Mouse (Mus musculus): Measurements from ENCODE around the gene Fsd1l. TPM values are rescaled to one million over a fixed set of nuclear protein-coding genes. Genes with fewer than 3 reads are reported as not detected.

Gene Fsd1l
- polyA plus RNA-seq, 1 experiment = not detected

DNA sequence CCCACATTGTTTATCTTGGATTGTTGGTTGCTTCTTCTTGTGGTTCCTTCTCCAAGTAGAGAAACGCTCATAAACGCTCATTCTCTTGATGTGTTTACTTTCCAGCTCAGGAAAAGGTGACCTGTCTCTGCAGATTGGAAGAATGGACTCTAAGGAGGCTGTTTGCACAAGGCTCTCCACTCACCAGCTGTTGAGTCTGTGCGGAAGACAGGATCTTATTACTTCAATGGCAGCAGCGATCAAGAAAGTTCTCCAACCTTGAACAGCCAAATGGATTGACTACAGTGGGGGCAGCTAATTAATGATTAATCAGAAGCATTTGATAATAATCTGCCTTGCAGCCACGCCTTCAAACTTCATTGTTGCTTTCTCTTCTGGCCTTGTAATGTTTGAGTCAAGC is 9.8 kb upstream of the Fsd1l start:
- no peak overlapping the region for H3K27ac ChIP-seq (ENCODE audit: insufficient read depth, low read depth, low read length)
- 89% methylated on average over 5 of the region's 5 CpGs for WGBS
- H3K4me1 ChIP-seq (ENCODE audit: control insufficient read depth, insufficient read depth, low read length) = no peaks in the 10 kb centered on the region; the same call in 1 of the 2 replicates
- no peak overlapping the region for H3K4me3 ChIP-seq (ENCODE audit: insufficient read depth, low read depth, low read length)
- TF ChIP-seq CTCF (IDR thresholded peaks at IDR 0.05; ENCODE audit: insufficient read depth, low read depth, low read length) = no peak
- no peak for TF ChIP-seq POLR2A (IDR thresholded peaks at IDR 0.05; ENCODE audit: insufficient read depth, low read depth, low read length)

DNA sequence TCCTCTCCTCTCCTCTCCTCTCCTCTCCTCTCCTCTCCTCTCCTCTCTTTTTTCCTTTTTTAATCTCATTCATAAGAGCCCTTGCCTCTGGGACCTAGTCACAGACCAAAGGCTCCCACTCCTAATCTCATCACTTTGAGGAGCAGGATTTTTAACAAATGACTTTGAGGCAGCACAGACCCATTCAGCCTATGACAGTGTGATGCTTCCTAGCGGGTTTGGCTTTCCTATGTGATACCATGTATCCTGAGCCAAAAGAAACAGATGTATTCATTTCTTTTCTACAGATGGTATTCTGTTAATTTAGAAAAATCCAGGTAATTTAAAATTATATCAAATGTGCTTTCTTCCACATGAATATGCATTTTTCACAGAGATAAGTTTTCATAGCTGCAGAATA is 7.6 kb upstream of the Fsd1l start:
- Histone ChIP-seq H3K4me1 (ENCODE audit: control insufficient read depth, insufficient read depth, low read length) (no peaks in the 10 kb centered on the region; the same call in 1 of the 2 replicates), H3K27ac (ENCODE audit: insufficient read depth, low read depth, low read length) (no peak overlapping the region), H3K4me3 (ENCODE audit: insufficient read depth, low read depth, low read length) (no peak overlapping the region)
- TF ChIP-seq CTCF (IDR thresholded peaks at IDR 0.05; ENCODE audit: insufficient read depth, low read depth, low read length) (no peak), POLR2A (IDR thresholded peaks at IDR 0.05; ENCODE audit: insufficient read depth, low read depth, low read length) (no peak)
- WGBS = 93% methylated on average over 1 of the region's 1 CpGs

DNA sequence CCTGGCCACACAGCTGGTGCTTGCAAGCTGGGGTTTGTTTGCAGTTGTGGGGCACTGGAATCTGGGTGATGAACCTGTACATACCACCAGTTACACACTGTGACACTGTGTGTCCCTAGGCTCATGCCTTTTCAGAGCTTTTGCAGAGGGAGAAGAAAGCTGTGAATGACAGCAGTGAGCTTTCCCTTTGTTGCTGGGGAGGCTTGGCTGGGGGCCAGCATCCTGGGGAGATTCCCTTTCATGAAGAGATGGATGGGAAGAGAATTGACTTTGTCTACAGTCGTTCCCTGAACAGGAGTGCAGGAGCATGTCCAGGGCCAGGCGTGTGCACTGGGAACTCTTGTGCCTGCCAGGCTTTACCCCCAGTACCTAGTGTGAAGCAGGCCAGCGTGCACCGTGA is 6.5 kb upstream of the Fsd1l start:
- no peaks in the 10 kb centered on the region; the same call in 1 of the 2 replicates for H3K4me1 ChIP-seq (ENCODE audit: control insufficient read depth, insufficient read depth, low read length)
- H3K27ac ChIP-seq (ENCODE audit: insufficient read depth, low read depth, low read length) = no peak overlapping the region
- H3K4me3 ChIP-seq (ENCODE audit: insufficient read depth, low read depth, low read length) = no peak overlapping the region
- TF ChIP-seq CTCF (IDR thresholded peaks at IDR 0.05; ENCODE audit: insufficient read depth, low read depth, low read length) (no peak), POLR2A (IDR thresholded peaks at IDR 0.05; ENCODE audit: insufficient read depth, low read depth, low read length) (no peak)
- 37% methylated on average over 4 of the region's 4 CpGs for WGBS

DNA sequence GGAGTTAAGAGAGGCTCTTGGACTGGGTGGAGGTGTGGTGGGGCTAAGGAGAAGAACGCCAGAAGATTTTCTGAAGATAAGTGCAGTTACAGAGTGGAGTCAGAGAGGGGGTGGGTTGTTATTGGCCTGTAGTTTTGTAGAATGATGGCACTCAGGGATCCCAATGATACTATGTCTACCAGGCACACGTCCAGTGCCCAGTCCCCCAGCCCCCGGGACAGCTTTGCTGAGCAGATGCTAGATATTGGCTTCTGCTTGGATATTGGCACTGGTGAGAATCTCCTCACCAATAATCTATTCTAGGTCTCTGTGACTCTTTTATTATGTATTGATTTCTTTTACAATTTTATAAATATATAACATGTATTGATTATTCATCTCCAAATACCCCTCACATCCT is 6.0 kb upstream of the Fsd1l start:
- WGBS = 86% methylated on average over 3 of the region's 3 CpGs
- no peaks in the 10 kb centered on the region; the same call in 1 of the 2 replicates for H3K4me1 ChIP-seq (ENCODE audit: control insufficient read depth, insufficient read depth, low read length)
- H3K4me3 ChIP-seq (ENCODE audit: insufficient read depth, low read depth, low read length) = no peak overlapping the region
- H3K27ac ChIP-seq (ENCODE audit: insufficient read depth, low read depth, low read length) = no peak overlapping the region
- TF ChIP-seq CTCF (IDR thresholded peaks at IDR 0.05; ENCODE audit: insufficient read depth, low read depth, low read length) (no peak), POLR2A (IDR thresholded peaks at IDR 0.05; ENCODE audit: insufficient read depth, low read depth, low read length) (no peak)

DNA sequence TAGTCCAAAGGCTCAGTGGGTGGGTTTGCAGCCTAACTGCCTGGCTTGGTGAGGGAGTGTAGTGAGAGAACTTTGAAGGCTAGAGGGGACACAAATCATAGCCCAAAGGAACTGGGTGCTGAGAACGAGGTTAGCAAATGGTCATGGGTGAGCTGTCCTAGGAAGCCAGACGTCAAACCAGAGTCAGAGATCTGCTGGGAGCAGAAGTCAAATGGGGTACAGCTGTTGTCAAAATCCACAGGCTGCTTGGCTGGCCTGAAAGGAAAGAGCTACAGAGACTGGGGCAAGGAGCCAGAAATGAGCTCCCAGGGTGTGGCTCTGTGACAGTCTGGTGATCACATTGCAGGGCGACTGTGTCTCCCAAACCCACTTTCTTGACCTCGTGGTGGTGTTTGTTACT is 2.3 kb upstream of the Fsd1l start:
- no peak overlapping the region for H3K27ac ChIP-seq (ENCODE audit: insufficient read depth, low read depth, low read length)
- no peak overlapping the region for H3K4me3 ChIP-seq (ENCODE audit: insufficient read depth, low read depth, low read length)
- WGBS = 60% methylated on average over 4 of the region's 4 CpGs
- H3K4me1 ChIP-seq (ENCODE audit: control insufficient read depth, insufficient read depth, low read length) = no peaks in the 10 kb centered on the region; the same call in 1 of the 2 replicates
- TF ChIP-seq POLR2A (IDR thresholded peaks at IDR 0.05; ENCODE audit: insufficient read depth, low read depth, low read length) (no peak), CTCF (IDR thresholded peaks at IDR 0.05; ENCODE audit: insufficient read depth, low read depth, low read length) (no peak)

DNA sequence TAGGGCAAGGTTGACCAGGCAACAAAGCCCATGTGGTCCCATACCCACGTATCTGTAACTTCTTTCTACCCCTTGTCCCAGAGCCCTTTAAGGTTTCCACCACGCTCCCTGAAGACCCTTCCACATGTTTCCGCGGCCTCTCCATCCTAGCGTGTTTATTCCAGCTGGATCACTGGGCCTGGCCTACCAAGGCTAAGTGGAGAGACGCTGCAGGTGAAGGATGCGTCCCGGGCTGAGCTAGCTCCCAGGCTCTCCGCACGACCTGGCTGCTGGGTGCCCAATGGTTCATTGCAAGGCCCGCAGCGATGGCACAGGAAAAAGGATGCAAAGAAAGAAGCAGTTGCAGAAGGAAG is 332 bp upstream of the Fsd1l start:
- TF ChIP-seq POLR2A (IDR thresholded peaks at IDR 0.05; ENCODE audit: insufficient read depth, low read depth, low read length) (no peak), CTCF (IDR thresholded peaks at IDR 0.05; ENCODE audit: insufficient read depth, low read depth, low read length) (no peak)
- Histone ChIP-seq H3K4me3 (ENCODE audit: insufficient read depth, low read depth, low read length) (peak overlapping the region; percentile 82), H3K4me1 (ENCODE audit: control insufficient read depth, insufficient read depth, low read length) (no peaks in the 10 kb centered on the region), H3K27ac (ENCODE audit: insufficient read depth, low read depth, low read length) (peak overlapping the region; percentile 94)
- 3% methylated on average over 12 of the region's 12 CpGs for WGBS

DNA sequence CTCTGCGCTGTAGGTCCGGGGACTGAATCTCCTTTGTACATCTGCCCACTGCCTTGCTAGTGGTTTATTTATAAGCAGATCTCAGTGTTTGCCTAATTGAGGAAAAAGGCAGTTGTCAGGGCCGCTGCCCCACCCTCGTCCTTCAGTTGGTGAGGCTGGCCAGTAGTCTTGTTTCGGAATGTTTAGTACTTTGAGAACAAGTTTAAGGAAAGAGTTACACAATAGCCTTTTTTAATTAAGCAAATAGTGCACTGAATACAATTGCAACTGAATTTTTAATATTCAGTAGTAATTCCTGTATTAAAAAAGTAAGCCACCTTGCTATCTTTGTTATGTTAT is 709 bp downstream of the Fsd1l start:
- TF ChIP-seq POLR2A (IDR thresholded peaks at IDR 0.05; ENCODE audit: insufficient read depth, low read depth, low read length) = no peak
- no peak for TF ChIP-seq CTCF (IDR thresholded peaks at IDR 0.05; ENCODE audit: insufficient read depth, low read depth, low read length)
- no peak overlapping the region for H3K27ac ChIP-seq (ENCODE audit: insufficient read depth, low read depth, low read length)
- 1% methylated on average over 5 of the region's 5 CpGs for WGBS
- H3K4me1 ChIP-seq (ENCODE audit: control insufficient read depth, insufficient read depth, low read length) = 0 out of 2 replicates have a peak, but pooled peaks cover under 1% of the 10 kb centered on the region
- H3K4me3 ChIP-seq (ENCODE audit: insufficient read depth, low read depth, low read length) = peak overlapping the region; percentile 82

DNA sequence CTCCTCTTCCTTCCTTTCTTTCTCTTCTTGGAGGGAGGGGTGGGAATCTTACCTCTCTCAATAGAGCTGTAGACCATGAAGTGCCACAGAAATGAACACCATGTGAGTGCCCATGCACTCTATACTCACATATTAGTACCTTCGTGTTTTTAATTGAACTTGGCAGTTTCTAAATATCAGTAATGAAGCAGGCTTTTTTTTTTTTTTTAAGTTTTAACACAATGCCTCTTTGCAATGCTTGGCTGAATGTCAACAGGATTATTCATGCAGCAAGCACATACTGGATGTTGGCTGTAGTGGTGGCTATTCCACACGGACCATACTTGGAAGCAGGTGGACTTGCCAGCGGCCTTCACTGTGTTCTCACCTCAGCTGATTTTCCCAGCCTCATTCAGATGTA is 4.1 kb downstream of the Fsd1l start:
- H3K4me1 ChIP-seq (ENCODE audit: control insufficient read depth, insufficient read depth, low read length) = peaks cover 4% of the 10 kb centered on the region; the same call in 1 of the 2 replicates

DNA sequence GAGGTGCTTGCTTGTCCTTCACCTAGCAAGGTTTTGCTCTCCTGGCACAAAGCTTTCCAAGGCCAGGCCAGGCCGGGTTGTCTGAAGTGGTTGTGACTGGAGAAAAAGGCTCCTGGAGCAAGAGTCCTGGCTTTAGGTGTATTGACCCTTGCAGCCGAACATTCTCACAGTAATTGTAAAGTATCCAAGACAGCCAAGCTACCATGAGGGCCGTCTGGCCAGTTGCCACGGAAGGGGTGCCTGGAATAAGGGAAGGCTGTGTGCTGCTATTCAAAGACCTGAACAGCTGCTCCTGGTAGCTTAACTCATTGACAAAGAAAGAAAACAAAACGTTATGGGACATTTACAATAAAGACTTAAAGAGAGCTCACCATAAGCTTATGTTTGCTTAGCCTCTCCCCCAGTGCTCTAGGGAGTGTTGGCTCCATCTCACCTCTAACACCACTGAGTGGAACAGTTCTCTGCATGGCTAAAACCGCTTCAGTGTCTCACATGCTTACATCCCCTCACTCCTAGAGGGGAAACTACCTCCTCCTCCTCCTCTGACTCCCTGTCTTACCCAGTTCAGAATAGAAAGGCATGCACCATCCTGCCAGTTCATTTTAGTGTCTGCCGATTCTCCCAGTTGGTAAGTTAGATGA is 6.1 kb downstream of the Fsd1l start:
- TF ChIP-seq CTCF (IDR thresholded peaks at IDR 0.05; ENCODE audit: insufficient read depth, low read depth, low read length) (no peak), POLR2A (IDR thresholded peaks at IDR 0.05; ENCODE audit: insufficient read depth, low read depth, low read length) (no peak)
- Histone ChIP-seq H3K27ac (ENCODE audit: insufficient read depth, low read depth, low read length) (no peak overlapping the region), H3K4me3 (ENCODE audit: insufficient read depth, low read depth, low read length) (no peak overlapping the region), H3K4me1 (ENCODE audit: control insufficient read depth, insufficient read depth, low read length) (peaks cover 4% of the 10 kb centered on the region; the same call in 1 of the 2 replicates)
- WGBS = 42% methylated on average over 7 of the region's 7 CpGs

More for the DNA sequence above, 4.1 kb downstream of the Fsd1l start:
- TF ChIP-seq POLR2A (IDR thresholded peaks at IDR 0.05; ENCODE audit: insufficient read depth, low read depth, low read length) = no peak
- TF ChIP-seq CTCF (IDR thresholded peaks at IDR 0.05; ENCODE audit: insufficient read depth, low read depth, low read length) = no peak
- WGBS = 46% methylated on average over 3 of the region's 3 CpGs
- H3K27ac ChIP-seq (ENCODE audit: insufficient read depth, low read depth, low read length) = no peak overlapping the region
- no peak overlapping the region for H3K4me3 ChIP-seq (ENCODE audit: insufficient read depth, low read depth, low read length)

All from olfactory bulb, adult 2 months (tissue).